Mouse (Mus musculus): ENCODE data around the gene Mmaa.

DNA sequence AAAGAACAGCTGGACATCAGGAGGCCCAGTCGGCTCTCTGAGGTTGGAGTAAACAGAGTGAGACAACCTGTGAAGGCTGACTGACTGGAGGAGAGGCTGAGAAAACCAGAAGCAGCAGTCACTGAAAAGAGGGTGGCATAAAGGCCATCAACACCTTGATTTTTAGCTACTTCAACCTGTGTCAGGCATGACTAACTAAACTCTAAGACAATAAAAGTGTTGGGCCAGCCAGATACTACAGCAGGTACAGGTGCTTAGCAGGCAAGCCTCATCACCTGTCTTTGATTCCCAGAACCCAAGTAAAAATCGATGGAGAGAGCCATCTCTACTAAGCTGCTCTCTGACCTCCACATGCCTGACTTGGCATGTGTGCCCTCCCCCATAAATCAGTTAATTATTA is 6.1 kb downstream of the Mmaa start:
- no peak for TF ChIP-seq USF1 (IDR thresholded peaks at IDR 0.05; ENCODE audit: low read depth)
- no peak for TF ChIP-seq CTCF (IDR thresholded peaks at IDR 0.05; ENCODE audit: control insufficient read depth, insufficient read depth, insufficient read length)
- TF ChIP-seq MAX (IDR thresholded peaks at IDR 0.05) = no peak
- TF ChIP-seq FOSL1 (IDR thresholded peaks at IDR 0.05; ENCODE audit: insufficient read depth, low read length, poor library complexity, severe bottlenecking) = no peak
- no peak for TF ChIP-seq MYOD1 (IDR thresholded peaks at IDR 0.05; ENCODE audit: control insufficient read depth, insufficient read length, low read depth)
- no peak for TF ChIP-seq MYOG (IDR thresholded peaks at IDR 0.05; ENCODE audit: control insufficient read depth, extremely low read depth, insufficient read length)
